Mouse (Mus musculus): Measurements from ENCODE around the gene Gm5105.

DNA sequence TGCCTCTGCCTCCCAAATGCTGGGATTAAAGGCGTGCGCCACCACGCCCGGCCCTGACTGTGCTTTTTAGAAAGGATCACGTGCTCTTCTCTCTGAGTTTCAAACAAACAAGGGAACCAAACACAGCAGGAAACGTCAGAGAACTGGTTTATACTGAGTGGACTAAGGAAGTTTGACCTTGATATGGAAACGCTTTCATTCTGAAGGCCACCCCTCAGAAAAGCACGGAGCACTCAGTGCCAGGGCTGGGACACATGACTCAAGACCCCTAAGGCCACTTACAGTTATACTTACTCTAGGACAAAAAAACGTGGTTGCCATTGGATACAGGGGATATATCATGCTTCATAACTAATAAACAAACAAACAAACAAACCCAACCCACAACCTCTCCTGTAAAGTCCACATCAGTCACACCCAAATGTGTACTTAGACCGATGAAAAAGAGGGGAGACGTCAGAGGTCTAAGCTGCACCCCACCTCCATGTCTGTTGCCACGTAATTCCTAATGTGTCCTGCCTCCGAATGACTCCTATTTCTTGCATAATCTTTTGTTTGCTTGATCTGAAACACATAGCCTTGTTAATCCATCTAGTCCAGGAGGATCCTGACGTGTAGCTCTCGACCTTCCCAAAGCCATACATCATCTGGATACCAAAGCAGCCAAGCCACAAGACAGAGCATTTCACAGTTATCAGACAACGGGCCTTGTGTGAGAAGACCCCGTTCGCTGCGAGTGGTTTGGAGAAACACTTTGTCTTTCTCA lies 29.3 kb upstream of the Gm5105 start:
- no peak for TF ChIP-seq GATA1 (IDR thresholded peaks at IDR 0.05; ENCODE audit: low read length)
- TF ChIP-seq TAL1 (IDR thresholded peaks at IDR 0.05; ENCODE audit: low read length): no peak
